In genomic region chr4:117841566-117841965, GRCm38 (mm10) we compare ENCODE assay signal across 21 mouse cellular contexts. TPM values are rescaled to one million over a fixed set of nuclear protein-coding genes. Genes with fewer than 3 reads are reported as not detected.
A peak's percentile ranks its signal among the peaks of the same experiment; 100 is the strongest.
DNase-seq lines count a peak whose midpoint lies in the region; ATAC-seq lines count a peak whose summit lies in the region.
"Had no signal": no experiment of that assay in that cellular context is flagged by ENCODE, and none has a peak within 500 bp of the region (broad histone marks: within the 10 kb centered on the region; RNA-seq: fewer than 3 reads in every experiment).

No protein-coding gene starts in this region.

- WGBS in heart, embryonic 13.5 days, result 77% methylated on average over 3 of the region's 3 CpGs
- 40% methylated on average over 3 of the region's 3 CpGs for WGBS in kidney, embryonic 15.5 days
- 85% methylated on average over 3 of the region's 3 CpGs for WGBS in midbrain, embryonic 11.5 days
- 91% methylated on average over 3 of the region's 3 CpGs for WGBS in midbrain, embryonic 15.5 days

- intact Hi-C loops in heart, postnatal 36 days (cut with DNase I), result no loop called here

- H3K36me3 ChIP-seq in heart, embryonic 13.5 days, result peaks cover 12% of the 10 kb centered on the region
- H3K36me3 ChIP-seq in kidney, embryonic 15.5 days, result no peaks in the 10 kb centered on the region; the same call in 1 of the 2 replicates
- no peaks in the 10 kb centered on the region for H3K36me3 ChIP-seq in midbrain, embryonic 11.5 days (ENCODE audit: control insufficient read depth, insufficient read depth, low read length)
- H3K36me3 ChIP-seq in midbrain, embryonic 15.5 days (replicated peaks), result no peaks in the 10 kb centered on the region
- H3K36me3 ChIP-seq: embryonic facial prominence, embryonic 15.5 days; neural tube, embryonic 13.5 days had no signal

- peaks cover 9% of the 10 kb centered on the region; the same call in 1 of the 2 replicates for H3K4me1 ChIP-seq in heart, embryonic 13.5 days
- H3K4me1 ChIP-seq in kidney, embryonic 15.5 days, result peaks cover 12% of the 10 kb centered on the region; the same call in 1 of the 2 replicates
- H3K4me1 ChIP-seq in midbrain, embryonic 11.5 days (ENCODE audit: control insufficient read depth, insufficient read depth, low read length), result no peaks in the 10 kb centered on the region
- peaks cover 3% of the 10 kb centered on the region; the same call in 1 of the 2 replicates for H3K4me1 ChIP-seq in midbrain, embryonic 15.5 days
- H3K4me1 ChIP-seq: neural tube, embryonic 13.5 days had no signal

- ATAC-seq in heart, embryonic 13.5 days (ENCODE audit: extremely low read depth, insufficient number of reproducible peaks, low FRiP score, low TSS enrichment), result no peak
- ATAC-seq in kidney, embryonic 15.5 days (replicated peaks; ENCODE audit: low FRiP score), result no peak
- no peak for ATAC-seq in midbrain, embryonic 11.5 days (ENCODE audit: low FRiP score)
- no peak for ATAC-seq in midbrain, embryonic 15.5 days (replicated peaks)
- ATAC-seq: forebrain, embryonic 14.5 days; intestine, postnatal 0 days had no signal

- no peak for DNase-seq in heart, postnatal 36 days
- peak; percentile 39 to 68 for DNase-seq in kidney, postnatal 36 days
- peak; percentile 61 for DNase-seq in midbrain, embryonic 11.5 days (ENCODE audit: low spot score, missing footprints)
- DNase-seq in cerebellum, adult 8-10 months, result no peak
- DNase-seq: adrenal gland, postnatal 36 days; cerebellum, adult 9-11 months; left cerebral cortex, postnatal 4 days; lung, postnatal 14 days; midbrain, embryonic 14.5 days; retina, postnatal 1 day; thymus, postnatal 14 days had no signal

- no peaks in the 10 kb centered on the region for H3K9me3 ChIP-seq in heart, embryonic 13.5 days
- H3K9me3 ChIP-seq in kidney, embryonic 15.5 days (replicated peaks), result no peaks in the 10 kb centered on the region
- no peaks in the 10 kb centered on the region for H3K9me3 ChIP-seq in midbrain, embryonic 11.5 days (ENCODE audit: control insufficient read depth, low read length)
- H3K9me3 ChIP-seq in midbrain, embryonic 15.5 days, result no peaks in the 10 kb centered on the region
- H3K9me3 ChIP-seq: embryonic facial prominence, embryonic 15.5 days; neural tube, embryonic 13.5 days had no signal

- peak overlapping the region; percentile 10; the same call in 1 of the 2 replicates for H3K9ac ChIP-seq in heart, embryonic 13.5 days
- H3K9ac ChIP-seq in kidney, embryonic 15.5 days, result no peak overlapping the region
- no peak overlapping the region for H3K9ac ChIP-seq in midbrain, embryonic 11.5 days (ENCODE audit: low read length)
- H3K9ac ChIP-seq in midbrain, embryonic 15.5 days, result no peak overlapping the region
- H3K9ac ChIP-seq: embryonic facial prominence, embryonic 15.5 days; neural tube, embryonic 13.5 days had no signal

- no peak overlapping the region for H3K27ac ChIP-seq in heart, embryonic 13.5 days (replicated peaks)
- no peak overlapping the region for H3K27ac ChIP-seq in kidney, embryonic 15.5 days
- H3K27ac ChIP-seq in midbrain, embryonic 11.5 days (ENCODE audit: low read depth, low read length), result no peak overlapping the region
- H3K27ac ChIP-seq in midbrain, embryonic 15.5 days, result no peak overlapping the region
- H3K27ac ChIP-seq: embryonic facial prominence, embryonic 15.5 days; gastrocnemius, adult 2 months; neural tube, embryonic 13.5 days had no signal

- no peaks in the 10 kb centered on the region for H3K27me3 ChIP-seq in heart, embryonic 13.5 days (replicated peaks)
- no peaks in the 10 kb centered on the region for H3K27me3 ChIP-seq in kidney, embryonic 15.5 days
- no peaks in the 10 kb centered on the region for H3K27me3 ChIP-seq in midbrain, embryonic 11.5 days (ENCODE audit: control insufficient read depth, insufficient read depth, low read length)
- no peaks in the 10 kb centered on the region; the same call in 1 of the 2 replicates for H3K27me3 ChIP-seq in midbrain, embryonic 15.5 days (replicated peaks)
- H3K27me3 ChIP-seq: embryonic facial prominence, embryonic 15.5 days; neural tube, embryonic 13.5 days had no signal

- H3K4me3 ChIP-seq in heart, embryonic 13.5 days, result no peak overlapping the region
- no peak overlapping the region for H3K4me3 ChIP-seq in kidney, embryonic 15.5 days (replicated peaks)
- no peak overlapping the region for H3K4me3 ChIP-seq in midbrain, embryonic 11.5 days (ENCODE audit: low read depth, low read length)
- no peak overlapping the region for H3K4me3 ChIP-seq in midbrain, embryonic 15.5 days
- H3K4me3 ChIP-seq: embryonic facial prominence, embryonic 15.5 days; gastrocnemius, adult 2 months; neural tube, embryonic 13.5 days had no signal

- H3K4me2 ChIP-seq in heart, embryonic 13.5 days, result no peak overlapping the region
- no peak overlapping the region for H3K4me2 ChIP-seq in kidney, embryonic 15.5 days
- no peak overlapping the region for H3K4me2 ChIP-seq in midbrain, embryonic 11.5 days
- no peak overlapping the region for H3K4me2 ChIP-seq in midbrain, embryonic 15.5 days
- H3K4me2 ChIP-seq: embryonic facial prominence, embryonic 15.5 days; neural tube, embryonic 13.5 days had no signal

RNA-seq across cellular contexts. Expression of gene Slc6a9, which starts 7.3 kb away (rescaled TPM):
- 8.4 and 10.6 TPM in 2 replicates for polyA plus RNA-seq in heart, embryonic 13.5 days (2015; fragmentation: Nextera tagmentation; extraction: Ambion mirVana)
- total RNA-seq in heart, postnatal 36 days (2021), result 1 to 10 TPM; 4.3 to 4.7 TPM
- 9.4 and 15.2 TPM in 2 replicates for polyA plus RNA-seq in kidney, embryonic 15.5 days (2015; fragmentation: Nextera tagmentation; extraction: Ambion mirVana)
- polyA plus RNA-seq in midbrain, embryonic 11.5 days (2014; fragmentation: Nextera tagmentation; extraction: Ambion mirVana), result 4.6 and 6.3 TPM in 2 replicates
- polyA plus RNA-seq in midbrain, embryonic 15.5 days (2015; fragmentation: Nextera tagmentation; extraction: Ambion mirVana), result 32.3 and 33.0 TPM in 2 replicates

RNA-seq across cellular contexts. Expression of gene Ccdc24, which starts 30.8 kb away (rescaled TPM):
- polyA plus RNA-seq in heart, embryonic 13.5 days (2015; fragmentation: Nextera tagmentation; extraction: Ambion mirVana), result 0.74 and 1.1 TPM in 2 replicates
- under 1 TPM; 0.08 to 0.33 TPM for total RNA-seq in heart, postnatal 36 days (2021)
- 0.89 and 1.8 TPM in 2 replicates for polyA plus RNA-seq in kidney, embryonic 15.5 days (2015; fragmentation: Nextera tagmentation; extraction: Ambion mirVana)
- polyA plus RNA-seq in midbrain, embryonic 11.5 days (2014; fragmentation: Nextera tagmentation; extraction: Ambion mirVana), result 0.76 and 1.4 TPM in 2 replicates
- polyA plus RNA-seq in midbrain, embryonic 15.5 days (2015; fragmentation: Nextera tagmentation; extraction: Ambion mirVana), result 2.7 and 3.2 TPM in 2 replicates
- total RNA-seq: megakaryocyte, adult 5-6 weeks had no signal

RNA-seq across cellular contexts. Expression of gene B4galt2, which starts 41.7 kb away (rescaled TPM):
- polyA plus RNA-seq in heart, embryonic 13.5 days (2015; fragmentation: Nextera tagmentation; extraction: Ambion mirVana), result 13.5 and 13.9 TPM in 2 replicates
- total RNA-seq in heart, postnatal 36 days (2021), result 1 to 10 TPM; 4.7 to 5.2 TPM
- polyA plus RNA-seq in kidney, embryonic 15.5 days (2015; fragmentation: Nextera tagmentation; extraction: Ambion mirVana), result 17.7 and 19.8 TPM in 2 replicates
- polyA plus RNA-seq in midbrain, embryonic 11.5 days (2014; fragmentation: Nextera tagmentation; extraction: Ambion mirVana), result 26.8 and 29.1 TPM in 2 replicates
- 65.4 and 67.7 TPM in 2 replicates for polyA plus RNA-seq in midbrain, embryonic 15.5 days (2015; fragmentation: Nextera tagmentation; extraction: Ambion mirVana)
- total RNA-seq: common myeloid progenitor, adult 5-6 weeks; megakaryocyte, adult 5-6 weeks had no signal

RNA-seq across cellular contexts. Expression of gene Atp6v0b, which starts 45.6 kb away (rescaled TPM):
- polyA plus RNA-seq in heart, embryonic 13.5 days (2015; fragmentation: Nextera tagmentation; extraction: Ambion mirVana), result 188 and 220 TPM in 2 replicates
- 100 to 1,000 TPM; 116 to 120 TPM for total RNA-seq in heart, postnatal 36 days (2021)
- polyA plus RNA-seq in kidney, embryonic 15.5 days (2015; fragmentation: Nextera tagmentation; extraction: Ambion mirVana), result 212 and 221 TPM in 2 replicates
- 214 and 216 TPM in 2 replicates for polyA plus RNA-seq in midbrain, embryonic 11.5 days (2014; fragmentation: Nextera tagmentation; extraction: Ambion mirVana)
- 617 and 618 TPM in 2 replicates for polyA plus RNA-seq in midbrain, embryonic 15.5 days (2015; fragmentation: Nextera tagmentation; extraction: Ambion mirVana)

RNA-seq across cellular contexts. Expression of gene Dph2, which starts 50.3 kb away (rescaled TPM):
- 10.9 and 11.6 TPM in 2 replicates for polyA plus RNA-seq in heart, embryonic 13.5 days (2015; fragmentation: Nextera tagmentation; extraction: Ambion mirVana)
- total RNA-seq in heart, postnatal 36 days (2021), result 1 to 10 TPM; 2.9 to 5.0 TPM
- polyA plus RNA-seq in kidney, embryonic 15.5 days (2015; fragmentation: Nextera tagmentation; extraction: Ambion mirVana), result 21.2 and 22.2 TPM in 2 replicates
- 23.9 and 27.7 TPM in 2 replicates for polyA plus RNA-seq in midbrain, embryonic 11.5 days (2014; fragmentation: Nextera tagmentation; extraction: Ambion mirVana)
- 24.0 and 25.5 TPM in 2 replicates for polyA plus RNA-seq in midbrain, embryonic 15.5 days (2015; fragmentation: Nextera tagmentation; extraction: Ambion mirVana)

Comparison
In these comparisons a context has a peak if more than half of its experiments do, and no peak if none do; other contexts are left out.
1. DNase-seq: peak in kidney, postnatal 36 days (2 of 2) and midbrain, embryonic 11.5 days (single experiment); none in heart, postnatal 36 days (0 of 2) and cerebellum, adult 8-10 months (single experiment).